Mouse (Mus musculus) heart, embryonic 16.5 days (tissue): ENCODE results near the gene Slc41a3. TPM values are rescaled to one million over a fixed set of nuclear protein-coding genes. Genes with fewer than 3 reads are reported as not detected.

Source experiments
- ATAC-seq: fragments of 200-750 bp; cut with Nextera tagmentation; replicated peaks from 2 replicates; pipeline ENCODE4 v1.8.0; 2017; ENCODE audit warnings: moderate number of reproducible peaks; ENCODE audit not compliant: insufficient read depth, low FRiP score; ENCODE audit errors: extremely low read depth
- H3K27ac ChIP-seq: fragments of 300-500 bp; sonication (generic); 2 replicates; pipeline ENCODE4 v1.5.1; 2014; ENCODE audit warnings: mild to moderate bottlenecking, low read length, control low read depth, moderate library complexity
- H3K27me3 ChIP-seq: fragments of 300-500 bp; sonication (generic); 2 replicates; pipeline ENCODE4 v1.6.1; 2014; ENCODE audit warnings: low read length, mixed read lengths; ENCODE audit not compliant: control insufficient read depth, insufficient read depth
- H3K36me3 ChIP-seq: fragments of 300-500 bp; sonication (generic); 2 replicates; pipeline ENCODE4 v1.6.1; 2014; ENCODE audit not compliant: control insufficient read depth, insufficient read depth
- H3K4me1 ChIP-seq: fragments of 300-500 bp; sonication (generic); 2 replicates; pipeline ENCODE4 v1.6.1; 2014; ENCODE audit warnings: low read length, mixed read lengths; ENCODE audit not compliant: control insufficient read depth, insufficient read depth
- H3K4me2 ChIP-seq: fragments of 300-500 bp; sonication (generic); 2 replicates; pipeline ENCODE4 v1.6.1; 2014; ENCODE audit warnings: low read depth, mild to moderate bottlenecking, control low read depth, low read length
- H3K4me3 ChIP-seq: fragments of 300-500 bp; sonication (generic); 2 replicates; pipeline ENCODE4 v1.5.1; 2014; ENCODE audit warnings: mild to moderate bottlenecking, control low read depth, low read length
- H3K9ac ChIP-seq: fragments of 300-500 bp; sonication (generic); 2 replicates; pipeline ENCODE4 v1.6.1; 2014; ENCODE audit warnings: low read length, control low read depth
- H3K9me3 ChIP-seq: fragments of 300-500 bp; sonication (generic); replicated peaks from 2 replicates; pipeline ENCODE4 v1.6.1; 2016; ENCODE audit warnings: low read length; ENCODE audit not compliant: control insufficient read depth
- WGBS: fragments of 180-500 bp; shearing (Covaris S2); extraction: QIAGEN DNeasy Blood & Tissue Kit; methylation state at CpG from one replicate; pipeline ENCODE4 v1.1.7; 2014; 5-methylcytosine and 5-hydroxymethylcytosine counted together
- polyA plus RNA-seq: library from polyadenylated mRNA; unstranded; fragments of >200 nt; fragmentation: Nextera tagmentation; extraction: Ambion mirVana; gene quantifications from 2 replicates; pipeline ENCODE4 v1.2.1, GENCODE M21; 2015

Gene Slc41a3
- polyA plus RNA-seq, 1 experiment from 2014 or later = 10.0 TPM

- Histone ChIP-seq H3K9me3 (no peaks in the 10 kb centered on the region), H3K36me3 (no peaks in the 10 kb centered on the region), H3K4me1 (peaks cover 20% of the 10 kb centered on the region), H3K9ac (no peak overlapping the region), H3K27me3 (0 out of 2 replicates have a peak, but pooled peaks cover 2% of the 10 kb centered on the region), H3K27ac (no peak overlapping the region), H3K4me3 (no peak overlapping the region), H3K4me2 (no peak overlapping the region)
- 89% methylated on average over 3 of the region's 3 CpGs for WGBS
- no peak for ATAC-seq
Measured at GRCm38 (mm10) chr6:90567486-90567885, 37.0 kb upstream of the Slc41a3 start.

GRCm38 (mm10) chr6:90567928-90568327, 36.6 kb upstream of the Slc41a3 start:
- peaks cover 20% of the 10 kb centered on the region for H3K4me1 ChIP-seq
- no peaks in the 10 kb centered on the region for H3K9me3 ChIP-seq
- H3K4me2 ChIP-seq = no peak overlapping the region
- H3K36me3 ChIP-seq = no peaks in the 10 kb centered on the region
- no peak overlapping the region for H3K27ac ChIP-seq
- H3K27me3 ChIP-seq = 0 out of 2 replicates have a peak, but pooled peaks cover 2% of the 10 kb centered on the region
- ATAC-seq = no peak
- H3K9ac ChIP-seq = no peak overlapping the region
- H3K4me3 ChIP-seq = no peak overlapping the region
- 67% methylated on average over 3 of the region's 3 CpGs for WGBS

- no peaks in the 10 kb centered on the region for H3K36me3 ChIP-seq
- no peak overlapping the region for H3K9ac ChIP-seq
- 86% methylated on average over 4 of the region's 4 CpGs for WGBS
Measured at GRCm38 (mm10) chr6:90568721-90569120, 35.8 kb upstream of the Slc41a3 start.

GRCm38 (mm10) chr6:90569736-90570383, 34.7 kb upstream of the Slc41a3 start:
- Histone ChIP-seq H3K4me2 (no peak overlapping the region), H3K36me3 (no peaks in the 10 kb centered on the region), H3K27me3 (0 out of 2 replicates have a peak, but pooled peaks cover 2% of the 10 kb centered on the region), H3K9ac (no peak overlapping the region), H3K9me3 (no peaks in the 10 kb centered on the region), H3K4me1 (peaks cover 9% of the 10 kb centered on the region), H3K4me3 (no peak overlapping the region), H3K27ac (no peak overlapping the region)
- no peak for ATAC-seq
- 41% methylated on average over 12 of the region's 12 CpGs for WGBS

More at GRCm38 (mm10) chr6:90568721-90569120, 35.8 kb upstream of the Slc41a3 start:
- no peak for ATAC-seq
- Histone ChIP-seq H3K27ac (no peak overlapping the region), H3K4me1 (peaks cover 20% of the 10 kb centered on the region), H3K9me3 (no peaks in the 10 kb centered on the region), H3K27me3 (0 out of 2 replicates have a peak, but pooled peaks cover 2% of the 10 kb centered on the region), H3K4me2 (no peak overlapping the region), H3K4me3 (no peak overlapping the region)

- 0 out of 2 replicates have a peak, but pooled peaks cover 2% of the 10 kb centered on the region for H3K27me3 ChIP-seq
- peaks cover 7% of the 10 kb centered on the region for H3K4me1 ChIP-seq
- H3K4me3 ChIP-seq = no peak overlapping the region
- ATAC-seq = no peak
- H3K9ac ChIP-seq = no peak overlapping the region
- H3K4me2 ChIP-seq = no peak overlapping the region
- WGBS = 74% methylated on average over 8 of the region's 8 CpGs
- H3K36me3 ChIP-seq = no peaks in the 10 kb centered on the region
- H3K27ac ChIP-seq = no peak overlapping the region
- H3K9me3 ChIP-seq = no peaks in the 10 kb centered on the region
Measured at GRCm38 (mm10) chr6:90570392-90570791, 34.1 kb upstream of the Slc41a3 start.

GRCm38 (mm10) chr6:90575261-90575715, 29.2 kb upstream of the Slc41a3 start:
- H3K9ac ChIP-seq = no peak overlapping the region
- H3K9me3 ChIP-seq = no peaks in the 10 kb centered on the region
- H3K36me3 ChIP-seq = no peaks in the 10 kb centered on the region
- peak; percentile 55 for ATAC-seq
- no peak overlapping the region for H3K27ac ChIP-seq
- H3K4me2 ChIP-seq = no peak overlapping the region
- no peak overlapping the region for H3K4me3 ChIP-seq
- no peaks in the 10 kb centered on the region for H3K27me3 ChIP-seq
- H3K4me1 ChIP-seq = peaks cover 5% of the 10 kb centered on the region; the same call in 1 of the 2 replicates
- 48% methylated on average over 3 of the region's 3 CpGs for WGBS

GRCm38 (mm10) chr6:90578174-90578573, 26.4 kb upstream of the Slc41a3 start:
- no peak overlapping the region for H3K27ac ChIP-seq
- no peak overlapping the region for H3K4me3 ChIP-seq
- H3K27me3 ChIP-seq = no peaks in the 10 kb centered on the region
- H3K4me2 ChIP-seq = no peak overlapping the region
- H3K9me3 ChIP-seq = no peaks in the 10 kb centered on the region
- peaks cover 5% of the 10 kb centered on the region; the same call in 1 of the 2 replicates for H3K4me1 ChIP-seq
- WGBS = 66% methylated on average over 3 of the region's 3 CpGs
- no peak for ATAC-seq
- no peak overlapping the region for H3K9ac ChIP-seq
- no peaks in the 10 kb centered on the region for H3K36me3 ChIP-seq

GRCm38 (mm10) chr6:90582331-90582730, 22.2 kb upstream of the Slc41a3 start:
- no peak overlapping the region for H3K9ac ChIP-seq
- H3K4me1 ChIP-seq = peaks cover 5% of the 10 kb centered on the region; the same call in 1 of the 2 replicates
- WGBS = 76% methylated on average over 2 of the region's 2 CpGs
- H3K4me3 ChIP-seq = no peak overlapping the region
- H3K9me3 ChIP-seq = no peaks in the 10 kb centered on the region
- no peak for ATAC-seq
- H3K27ac ChIP-seq = no peak overlapping the region
- H3K36me3 ChIP-seq = no peaks in the 10 kb centered on the region
- no peaks in the 10 kb centered on the region for H3K27me3 ChIP-seq
- no peak overlapping the region for H3K4me2 ChIP-seq

GRCm38 (mm10) chr6:90588113-90588512, 16.4 kb upstream of the Slc41a3 start:
- no peaks in the 10 kb centered on the region for H3K36me3 ChIP-seq

More at GRCm38 (mm10) chr6:90588113-90588512, 16.4 kb upstream of the Slc41a3 start:
- Histone ChIP-seq H3K9me3 (no peaks in the 10 kb centered on the region), H3K27me3 (no peaks in the 10 kb centered on the region), H3K9ac (no peak overlapping the region), H3K4me2 (no peak overlapping the region), H3K4me1 (no peaks in the 10 kb centered on the region), H3K4me3 (no peak overlapping the region), H3K27ac (no peak overlapping the region)
- ATAC-seq = no peak
- WGBS = 57% methylated on average over 5 of the region's 5 CpGs
